Mouse (Mus musculus): ENCODE measurements around the gene Mob3a. TPM values are rescaled to one million over a fixed set of nuclear protein-coding genes. Genes with fewer than 3 reads are reported as not detected.

The Mob3a gene
- polyA plus RNA-seq, 1 experiment = 34.2 TPM

DNA sequence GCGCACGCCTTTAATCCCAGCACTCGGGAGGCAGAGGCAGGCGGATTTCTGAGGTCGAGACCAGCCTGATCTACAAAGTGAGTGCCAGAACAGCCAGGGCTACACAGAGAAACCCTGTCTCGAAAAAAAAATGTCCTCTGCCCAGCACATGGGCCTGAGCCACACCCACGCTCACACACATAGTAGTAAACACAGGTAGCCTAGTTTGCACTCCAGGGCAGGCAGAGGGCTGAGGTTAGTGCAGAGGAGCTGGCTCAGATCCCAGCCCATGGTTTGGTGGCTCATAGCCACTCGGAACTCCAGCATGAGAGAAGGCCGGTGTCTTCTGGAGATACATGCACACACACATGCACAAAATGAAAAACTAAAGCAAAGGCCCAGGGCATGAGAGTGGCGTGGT lies 54.8 kb downstream of the Mob3a start:
- no peaks in the 10 kb centered on the region for H3K27me3 ChIP-seq (ENCODE audit: control insufficient read depth, insufficient read depth, insufficient read length)
- TF ChIP-seq USF1 (IDR thresholded peaks at IDR 0.05; ENCODE audit: low read depth) = no peak
- TF ChIP-seq FOSL1 (IDR thresholded peaks at IDR 0.05; ENCODE audit: insufficient read depth, low read length, poor library complexity, severe bottlenecking) = no peak
- no peak for TF ChIP-seq MAX (IDR thresholded peaks at IDR 0.05)
- TF ChIP-seq MYOD1 (IDR thresholded peaks at IDR 0.05; ENCODE audit: control insufficient read depth, insufficient read length, low read depth) = no peak
- no peak for TF ChIP-seq CTCF (IDR thresholded peaks at IDR 0.05; ENCODE audit: control insufficient read depth, insufficient read depth, insufficient read length)
- TF ChIP-seq MYOG (IDR thresholded peaks at IDR 0.05; ENCODE audit: control insufficient read depth, extremely low read depth, insufficient read length) = no peak
- no peak for TF ChIP-seq CEBPB (IDR thresholded peaks at IDR 0.05; ENCODE audit: low read depth)
- H3K79me2 ChIP-seq (ENCODE audit: control insufficient read depth, insufficient read depth) = peaks cover under 1% of the 10 kb centered on the region
- no peak overlapping the region for H3ac ChIP-seq (ENCODE audit: control insufficient read depth, insufficient read length, low read depth)
- peaks cover 10% of the 10 kb centered on the region for H3K36me3 ChIP-seq (ENCODE audit: control insufficient read depth, insufficient read depth)
- no peak overlapping the region for H3K4me3 ChIP-seq (ENCODE audit: insufficient read depth, poor library complexity, severe bottlenecking)
- H3K79me3 ChIP-seq (ENCODE audit: low read depth) = no peaks in the 10 kb centered on the region

DNA sequence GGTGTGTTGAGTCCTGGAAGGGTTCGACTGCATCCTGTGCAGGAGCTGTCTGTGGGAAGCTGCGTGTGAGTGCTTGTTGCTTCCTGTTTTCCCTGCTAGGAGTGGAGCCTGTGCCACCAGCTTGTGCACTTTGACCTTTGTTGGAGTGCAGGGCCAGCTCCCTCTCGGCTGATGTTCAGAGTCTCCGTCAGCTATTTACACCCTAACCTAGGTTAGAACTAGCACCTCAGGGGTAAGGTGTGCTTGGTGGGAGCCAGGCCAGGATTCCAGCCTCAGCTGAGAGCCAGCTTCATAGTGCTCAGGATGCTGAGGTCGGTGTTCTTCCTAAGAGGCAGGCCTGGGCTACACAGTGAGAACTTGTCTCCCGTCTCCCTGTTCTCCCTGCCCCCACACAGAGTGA lies 66.4 kb downstream of the Mob3a start:
- Histone ChIP-seq H3K27me3 (ENCODE audit: control insufficient read depth, insufficient read depth, insufficient read length) (no peaks in the 10 kb centered on the region), H3K79me2 (ENCODE audit: control insufficient read depth, insufficient read depth) (peaks cover 42% of the 10 kb centered on the region), H3ac (ENCODE audit: control insufficient read depth, insufficient read length, low read depth) (no peak overlapping the region), H3K36me3 (ENCODE audit: control insufficient read depth, insufficient read depth) (peaks cover 57% of the 10 kb centered on the region), H3K79me3 (ENCODE audit: low read depth) (peaks cover 25% of the 10 kb centered on the region), H3K4me3 (ENCODE audit: insufficient read depth, poor library complexity, severe bottlenecking) (no peak overlapping the region)
- TF ChIP-seq USF1 (IDR thresholded peaks at IDR 0.05; ENCODE audit: low read depth) = no peak

Other genes starting within 250 kb of the Mob3a start
- not detected for gene Onecut3, start 207.1 kb downstream of the Mob3a start, polyA plus RNA-seq (2012; fragmentation: generic; extraction: Trizol)
- 0.13 TPM for gene Atp8b3, start 162.9 kb downstream of the Mob3a start, polyA plus RNA-seq (2012; fragmentation: generic; extraction: Trizol)
- 23.0 TPM for gene Rexo1, start 140.4 kb downstream of the Mob3a start, polyA plus RNA-seq (2012; fragmentation: generic; extraction: Trizol)
- gene Klf16, start 124.7 kb downstream of the Mob3a start, polyA plus RNA-seq (2012; fragmentation: generic; extraction: Trizol) = 21.0 TPM
- 103 TPM for gene Abhd17a, start 111.6 kb downstream of the Mob3a start, polyA plus RNA-seq (2012; fragmentation: generic; extraction: Trizol)
- gene Scamp4, start 99.1 kb downstream of the Mob3a start, polyA plus RNA-seq (2012; fragmentation: generic; extraction: Trizol) = 119 TPM
- gene Adat3, start 99.1 kb downstream of the Mob3a start, polyA plus RNA-seq (2012; fragmentation: generic; extraction: Trizol) = 11.1 TPM
- gene Gm49322, start 96.0 kb downstream of the Mob3a start, polyA plus RNA-seq (2012; fragmentation: generic; extraction: Trizol) = 1.0 TPM
- gene Csnk1g2, start 79.1 kb downstream of the Mob3a start, polyA plus RNA-seq (2012; fragmentation: generic; extraction: Trizol) = 165 TPM
- 53.8 TPM for gene Btbd2, start 44.9 kb downstream of the Mob3a start, polyA plus RNA-seq (2012; fragmentation: generic; extraction: Trizol)
- gene Mknk2, start 23.9 kb downstream of the Mob3a start, polyA plus RNA-seq (2012; fragmentation: generic; extraction: Trizol) = 61.4 TPM
- 0.43 TPM for gene Izumo4, start 207 bp upstream of the Mob3a start, polyA plus RNA-seq (2012; fragmentation: generic; extraction: Trizol)
- gene Ap3d1, start 40.3 kb upstream of the Mob3a start, polyA plus RNA-seq (2012; fragmentation: generic; extraction: Trizol) = 51.3 TPM
- 19.1 TPM for gene Dot1l, start 53.2 kb upstream of the Mob3a start, polyA plus RNA-seq (2012; fragmentation: generic; extraction: Trizol)
- 106 TPM for gene Sf3a2, start 96.2 kb upstream of the Mob3a start, polyA plus RNA-seq (2012; fragmentation: generic; extraction: Trizol)
- gene Plekhj1, start 96.6 kb upstream of the Mob3a start, polyA plus RNA-seq (2012; fragmentation: generic; extraction: Trizol) = 74.8 TPM
- 0.87 TPM for gene Amh, start 103.3 kb upstream of the Mob3a start, polyA plus RNA-seq (2012; fragmentation: generic; extraction: Trizol)
- gene Jsrp1, start 111.5 kb upstream of the Mob3a start, polyA plus RNA-seq (2012; fragmentation: generic; extraction: Trizol) = 29.2 TPM
- 1,494 TPM for gene Oaz1, start 124.7 kb upstream of the Mob3a start, polyA plus RNA-seq (2012; fragmentation: generic; extraction: Trizol)
- 0.05 TPM for gene Lingo3, start 142.1 kb upstream of the Mob3a start, polyA plus RNA-seq (2012; fragmentation: generic; extraction: Trizol)
- gene Lsm7, start 153.2 kb upstream of the Mob3a start, polyA plus RNA-seq (2012; fragmentation: generic; extraction: Trizol) = 297 TPM
- 31.2 TPM for gene Sppl2b, start 153.3 kb upstream of the Mob3a start, polyA plus RNA-seq (2012; fragmentation: generic; extraction: Trizol)
- 0.02 TPM for gene Tmprss9, start 169.9 kb upstream of the Mob3a start, polyA plus RNA-seq (2012; fragmentation: generic; extraction: Trizol)
- gene Timm13, start 199.0 kb upstream of the Mob3a start, polyA plus RNA-seq (2012; fragmentation: generic; extraction: Trizol) = 263 TPM
- 66.4 TPM for gene Lmnb2, start 216.3 kb upstream of the Mob3a start, polyA plus RNA-seq (2012; fragmentation: generic; extraction: Trizol)
- 37.2 TPM for gene Gadd45b, start 228.1 kb upstream of the Mob3a start, polyA plus RNA-seq (2012; fragmentation: generic; extraction: Trizol)

Data from C2C12 (cell line).